Mouse (Mus musculus) lung, postnatal 10 days (tissue): ENCODE measurements around the gene Usp53.
A peak's percentile ranks its signal among the peaks of the same experiment; 100 is the strongest.

Experiments
- DNase-seq: peaks from one replicate; pipeline ENCODE4 v3.0.0; 2021

The Usp53 gene

GRCm38 (mm10) chr3:122984249-122985182 is at the start of gene Usp53:
TSS of gene Usp53 (minus strand) at chr3:122984510.
- DNase-seq, result peak; percentile 96

GRCm38 (mm10) chr3:123033804-123034203 is 49.5 kb upstream of the Usp53 start:
- DNase-seq, result no peak

- DNase-seq, result no peak
Observed at GRCm38 (mm10) chr3:123025634-123026033, 41.3 kb upstream of the Usp53 start.

GRCm38 (mm10) chr3:123024496-123025234 is 40.4 kb upstream of the Usp53 start:
- no peak for DNase-seq

- DNase-seq, result no peak
Observed at GRCm38 (mm10) chr3:123018792-123019191, 34.5 kb upstream of the Usp53 start.

GRCm38 (mm10) chr3:123013476-123013875 is 29.2 kb upstream of the Usp53 start:
- no peak for DNase-seq

GRCm38 (mm10) chr3:123009417-123009816 is 25.1 kb upstream of the Usp53 start:
- DNase-seq, result no peak

- no peak for DNase-seq
Observed at GRCm38 (mm10) chr3:123007386-123007785, 23.1 kb upstream of the Usp53 start.

- no peak for DNase-seq
Observed at GRCm38 (mm10) chr3:123001053-123001452, 16.7 kb upstream of the Usp53 start.

GRCm38 (mm10) chr3:122998511-122998910 is 14.2 kb upstream of the Usp53 start:
- no peak for DNase-seq

GRCm38 (mm10) chr3:122996968-122997367 is 12.7 kb upstream of the Usp53 start:
- DNase-seq, result no peak

GRCm38 (mm10) chr3:122986906-122987305 is 2.6 kb upstream of the Usp53 start:
- DNase-seq, result no peak

- peak; percentile 11 for DNase-seq
Observed at GRCm38 (mm10) chr3:122986386-122986785, 2.1 kb upstream of the Usp53 start.

GRCm38 (mm10) chr3:122985183-122985944 is 1.1 kb upstream of the Usp53 start:
- no peak for DNase-seq

- DNase-seq, result no peak
Observed at GRCm38 (mm10) chr3:122983849-122984248, 461 bp downstream of the Usp53 start.

- DNase-seq, result no peak
Observed at GRCm38 (mm10) chr3:122975964-122976363, 8.3 kb downstream of the Usp53 start.

- peak; percentile 7 for DNase-seq
Observed at GRCm38 (mm10) chr3:122975363-122975762, 8.9 kb downstream of the Usp53 start.

- no peak for DNase-seq
Observed at GRCm38 (mm10) chr3:122974833-122975232, 9.5 kb downstream of the Usp53 start.

- no peak for DNase-seq
Observed at GRCm38 (mm10) chr3:122972126-122972822, 12.0 kb downstream of the Usp53 start.

- no peak for DNase-seq
Observed at GRCm38 (mm10) chr3:122968391-122968790, 15.9 kb downstream of the Usp53 start.

GRCm38 (mm10) chr3:122964301-122964700 is 20.0 kb downstream of the Usp53 start:
- no peak for DNase-seq

- no peak for DNase-seq
Observed at GRCm38 (mm10) chr3:122950129-122950528, 34.2 kb downstream of the Usp53 start.
